8 mouse cellular contexts compared by ENCODE assay signal in genomic region chr9:20607100-20607974, GRCm38 (mm10). TPM values are rescaled to one million over a fixed set of nuclear protein-coding genes. Genes with fewer than 3 reads are reported as not detected.
DNase-seq lines count a peak whose midpoint lies in the region; ATAC-seq and TF ChIP-seq lines count a peak whose summit lies in the region.

No protein-coding gene starts in this region.

- DNase-seq in ZHBTc4 (ENCODE audit: low read depth, low spot score) = peak; percentile 96
- DNase-seq in gastrocnemius, adult 2 months = peak; percentile 86
- peak; percentile 97 for DNase-seq in hindbrain, postnatal 0 days (ENCODE audit: low spot score)
- peak; percentile 84 to 87 for DNase-seq in left cerebral cortex, adult 2 months (ENCODE audit: extremely low spot score in 1 of 2, low spot score in 2 of 2)
- DNase-seq in right cerebral cortex, adult 2 months (ENCODE audit: low spot score in 2 of 2) = peak; percentile 84 to 92
- DNase-seq in urinary bladder, postnatal 14 days (ENCODE audit: low spot score) = peak; percentile 83

- H3K27me3 ChIP-seq in hindbrain, postnatal 0 days (ENCODE audit: insufficient read depth, low read length) = no peaks in the 10 kb centered on the region

- no peak for TF ChIP-seq CTCF in gastrocnemius, adult 2 months (IDR thresholded peaks at IDR 0.05)
- TF ChIP-seq CTCF in hindbrain, postnatal 0 days (IDR thresholded peaks at IDR 0.05; ENCODE audit: low read depth) = no peak; the same call in 1 of the 2 replicates
- TF ChIP-seq CTCF in left cerebral cortex, adult 2 months (IDR thresholded peaks at IDR 0.05) = no peak

- H3K36me3 ChIP-seq in hindbrain, postnatal 0 days (ENCODE audit: insufficient read depth, low read length) = no peaks in the 10 kb centered on the region

- intact Hi-C loops in gastrocnemius, adult 2 months (cut with DNase I) = loop anchor here (2.0 to 10.0 kb wide), 2 partner anchors 35 to 143 kb away; partner anchors contain the start of genes Ubl5 and Zfp26
- intact Hi-C loops in left cerebral cortex, adult 2 months (cut with DNase I) = loop anchor here (1.0 to 10.0 kb wide), 3 partner anchors 26 to 143 kb away; partner anchors contain the start of genes Zfp26, Zfp426 and Zfp846

- peak overlapping the region; percentile 79 for H3K9ac ChIP-seq in hindbrain, postnatal 0 days (replicated peaks; ENCODE audit: low read length)

- peak overlapping the region; percentile 81 for H3K4me2 ChIP-seq in hindbrain, postnatal 0 days (ENCODE audit: low read depth, low read length)

- H3K4me1 ChIP-seq in hindbrain, postnatal 0 days (ENCODE audit: insufficient read depth, low read length) = no peaks in the 10 kb centered on the region

- no peaks in the 10 kb centered on the region for H3K9me3 ChIP-seq in hindbrain, postnatal 0 days (ENCODE audit: low read length)

- ATAC-seq in common myeloid progenitor, adult 5-6 weeks (replicated peaks; ENCODE audit: low read depth, poor library complexity, severe bottlenecking) = peak; percentile 98
- peak; percentile 93 for ATAC-seq in hindbrain, postnatal 0 days
- peak; percentile 99 for ATAC-seq in megakaryocyte, adult 5-6 weeks (ENCODE audit: poor library complexity, severe bottlenecking)

- peak overlapping the region; percentile 100 for H3K27ac ChIP-seq in gastrocnemius, adult 2 months
- H3K27ac ChIP-seq in hindbrain, postnatal 0 days = peak overlapping the region; percentile 98
- peak overlapping the region; percentile 96 for H3K27ac ChIP-seq in left cerebral cortex, adult 2 months

- under 1% methylated on average over 57 of the region's 57 CpGs for WGBS in hindbrain, postnatal 0 days

- peak overlapping the region; percentile 83 for H3K4me3 ChIP-seq in gastrocnemius, adult 2 months
- peak overlapping the region; percentile 68 for H3K4me3 ChIP-seq in hindbrain, postnatal 0 days (ENCODE audit: low read length)
- H3K4me3 ChIP-seq in left cerebral cortex, adult 2 months = peak overlapping the region; percentile 52

RNA-seq across cellular contexts. Expression of gene Zfp846, which starts 26.2 kb away (rescaled TPM):
- total RNA-seq in common myeloid progenitor, adult 5-6 weeks (2017) = 5.2 and 8.8 TPM in 2 replicates
- total RNA-seq in gastrocnemius, adult 2 months (2021) = 1 to 10 TPM; 2.6 to 3.8 TPM
- 16.4 and 17.4 TPM in 2 replicates for total RNA-seq in hindbrain, postnatal 0 days (2014; rRNA removed)
- 38.6 and 40.6 TPM in 2 replicates for polyA plus RNA-seq in hindbrain, postnatal 0 days (2015; fragmentation: Nextera tagmentation; extraction: Ambion mirVana)
- total RNA-seq in left cerebral cortex, adult 2 months (2021) = 10 to 100 TPM; 19.0 to 21.1 TPM
- 11.7 and 12.8 TPM in 2 replicates for total RNA-seq in megakaryocyte, adult 5-6 weeks (2015)
- total RNA-seq in megakaryocyte, adult 5-6 weeks (2017) = 7.0 and 8.0 TPM in 2 replicates

RNA-seq across cellular contexts. Expression of gene Ubl5, which starts 35.3 kb away (rescaled TPM):
- total RNA-seq in common myeloid progenitor, adult 5-6 weeks (2017) = 87.1 and 102 TPM in 2 replicates
- 100 to 1,000 TPM; 188 to 210 TPM for total RNA-seq in gastrocnemius, adult 2 months (2021)
- 169 and 274 TPM in 2 replicates for total RNA-seq in hindbrain, postnatal 0 days (2014; rRNA removed)
- polyA plus RNA-seq in hindbrain, postnatal 0 days (2015; fragmentation: Nextera tagmentation; extraction: Ambion mirVana) = 528 and 550 TPM in 2 replicates
- total RNA-seq in left cerebral cortex, adult 2 months (2021) = 100 to 1,000 TPM; 289 to 312 TPM
- total RNA-seq in megakaryocyte, adult 5-6 weeks (2015) = 455 and 486 TPM in 2 replicates
- total RNA-seq in megakaryocyte, adult 5-6 weeks (2017) = 123 and 127 TPM in 2 replicates

RNA-seq across cellular contexts. Expression of gene Fbxl12, which starts 37.2 kb away (rescaled TPM):
- total RNA-seq in common myeloid progenitor, adult 5-6 weeks (2017) = 6.5 and 8.2 TPM in 2 replicates
- total RNA-seq in gastrocnemius, adult 2 months (2021) = 1 to 10 TPM; 4.7 to 5.3 TPM
- 16.9 and 18.8 TPM in 2 replicates for total RNA-seq in hindbrain, postnatal 0 days (2014; rRNA removed)
- polyA plus RNA-seq in hindbrain, postnatal 0 days (2015; fragmentation: Nextera tagmentation; extraction: Ambion mirVana) = 11.4 and 13.0 TPM in 2 replicates
- total RNA-seq in left cerebral cortex, adult 2 months (2021) = 10 to 100 TPM; 26.4 to 28.6 TPM
- 14.4 and 20.1 TPM in 2 replicates for total RNA-seq in megakaryocyte, adult 5-6 weeks (2015)
- 4.1 and 4.5 TPM in 2 replicates for total RNA-seq in megakaryocyte, adult 5-6 weeks (2017)

RNA-seq across cellular contexts. Expression of gene Pin1, which starts 44.6 kb away (rescaled TPM):
- 9.5 and 16.3 TPM in 2 replicates for total RNA-seq in common myeloid progenitor, adult 5-6 weeks (2017)
- 10 to 100 TPM; 13.0 to 15.0 TPM for total RNA-seq in gastrocnemius, adult 2 months (2021)
- total RNA-seq in hindbrain, postnatal 0 days (2014; rRNA removed) = 31.7 and 44.3 TPM in 2 replicates
- 65.7 and 68.0 TPM in 2 replicates for polyA plus RNA-seq in hindbrain, postnatal 0 days (2015; fragmentation: Nextera tagmentation; extraction: Ambion mirVana)
- total RNA-seq in left cerebral cortex, adult 2 months (2021) = 10 to 100 TPM; 40.0 to 41.5 TPM
- 10.2 and 10.6 TPM in 2 replicates for total RNA-seq in megakaryocyte, adult 5-6 weeks (2015)
- total RNA-seq in megakaryocyte, adult 5-6 weeks (2017) = 7.5 and 9.8 TPM in 2 replicates

Comparison
In these comparisons a context has a peak if more than half of its experiments do, and no peak if none do; other contexts are left out.
1. Peak in every context shown above with its lines: DNase-seq, ATAC-seq, H3K4me3 ChIP-seq and H3K27ac ChIP-seq.